Mouse (Mus musculus) kidney, adult 18-20 months (tissue): ENCODE measurements around the gene Olfr488.
"Not testable (repeated sequence)": the region's sequence is repeated elsewhere in the genome, so short reads cannot be mapped to it uniquely, and the experiment has no call there.

ENCODE experiments used
- DNase-seq: peaks from one replicate; pipeline ENCODE4 v3.0.0; 2021

Olfr488 gene

GRCm38 (mm10) chr7:108258247-108258646 is at the start of gene Olfr488:
Gene Olfr488 (minus strand): TSS chr7:108258347.
- DNase-seq: no peak

- no peak for DNase-seq
Observed at GRCm38 (mm10) chr7:108288834-108289233, 30.7 kb upstream of the Olfr488 start, which contains the start of gene Olfr490. Gene Olfr490 (minus strand): TSS chr7:108288934.

GRCm38 (mm10) chr7:108233551-108233950 is 24.6 kb downstream of the Olfr488 start:
- no peak for DNase-seq

- DNase-seq: not testable (repeated sequence)
Observed at GRCm38 (mm10) chr7:108214536-108214935, 43.6 kb downstream of the Olfr488 start, which contains the start of gene Olfr487. Gene Olfr487 (minus strand): TSS chr7:108214636.
